Mouse (Mus musculus): ENCODE results near the gene Gm5916. TPM values are rescaled to one million over a fixed set of nuclear protein-coding genes. Genes with fewer than 3 reads are reported as not detected.

The Gm5916 gene
- not detected in 2 replicates for polyA plus RNA-seq (2012; ENCODE audit: insufficient read depth, insufficient read length, missing spikeins)

DNA sequence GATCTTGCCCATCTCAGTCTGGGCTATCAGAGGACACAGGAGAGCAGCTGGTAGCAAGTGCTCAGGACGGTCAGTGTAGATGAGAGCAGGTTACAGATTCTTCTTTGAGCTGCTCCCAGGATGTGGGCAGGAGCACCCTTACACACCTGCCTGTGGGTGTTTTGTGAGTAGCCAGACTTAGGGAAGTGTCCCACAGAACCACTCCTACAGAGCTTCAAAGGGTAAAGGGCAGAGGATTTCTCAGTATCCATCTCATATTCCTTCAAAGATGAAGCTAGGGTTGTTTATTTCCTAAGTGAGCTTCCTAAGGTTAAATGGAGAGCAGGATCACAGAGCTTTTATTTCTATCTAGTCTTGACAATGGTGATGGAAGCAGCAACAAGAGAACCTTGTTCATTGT is at the start of gene Gm5916:
Gene Gm5916 (minus strand): TSS at position 101 of the 400 bp plus-strand sequence.
- no peak within 1 kb of the TSS for H3K4me3 ChIP-seq (ENCODE audit: insufficient read depth, low read length)
- TF ChIP-seq POLR2A (IDR thresholded peaks at IDR 0.05; ENCODE audit: borderline replicate concordance, low read depth, low read length) (no peak), CTCF (IDR thresholded peaks at IDR 0.05; ENCODE audit: low read depth, low read length) (no peak)
- H3K4me1 ChIP-seq (ENCODE audit: control insufficient read depth, insufficient read depth, low read length), result no peaks in the 10 kb centered on the region
- no peak within 1 kb of the TSS for H3K27ac ChIP-seq (ENCODE audit: insufficient read depth, low read depth, low read length)

Other genes with a start within 250 kb of the Gm5916 start
- not detected in 2 replicates for gene 9230113P08Rik, start 220.4 kb downstream of the Gm5916 start, polyA plus RNA-seq (2012; ENCODE audit: insufficient read depth, insufficient read length, missing spikeins)